Mouse (Mus musculus): ENCODE results near the gene Pdia3. TPM values are rescaled to one million over a fixed set of nuclear protein-coding genes. Genes with fewer than 3 reads are reported as not detected.
"Not testable (repeated sequence)": the region's sequence is repeated elsewhere in the genome, so short reads cannot be mapped to it uniquely, and the experiment has no call there.

Pdia3 gene
- 332 and 1,563 TPM in 2 replicates for polyA plus RNA-seq (2012; ENCODE audit: insufficient read depth, low replicate concordance)

DNA sequence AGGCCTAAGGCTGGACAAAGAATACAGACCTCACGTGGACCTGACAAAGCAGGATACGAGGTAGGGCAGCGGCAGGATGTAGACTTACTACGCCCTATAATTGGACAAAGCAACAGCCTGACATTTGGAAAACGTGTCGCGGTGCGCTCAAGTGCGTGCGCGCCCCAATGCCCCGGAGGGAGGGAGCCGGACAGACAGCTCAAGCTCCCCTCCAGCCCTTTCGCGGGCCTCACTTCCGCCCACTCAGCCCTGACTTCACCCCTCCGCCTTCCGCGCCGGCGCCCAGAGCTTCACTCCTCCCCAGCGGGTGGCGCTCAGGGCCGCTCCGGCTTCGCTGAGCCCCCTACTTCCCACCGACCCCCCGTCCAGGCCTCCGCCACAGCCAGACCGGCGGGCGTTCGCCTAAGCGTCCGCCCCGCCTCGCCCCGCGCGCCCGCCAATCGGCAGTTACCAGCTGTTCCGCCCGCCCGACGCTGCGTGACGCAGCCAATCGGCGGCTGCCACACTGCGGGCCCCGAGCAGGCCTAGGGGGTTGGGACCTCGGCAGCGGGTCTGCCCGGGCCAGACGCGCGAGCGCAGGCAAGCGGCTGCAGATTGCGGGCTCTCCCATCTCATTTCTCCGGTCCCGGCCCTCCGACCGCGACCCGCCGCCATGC, at the start of gene Pdia3, which contains the start of gene Catsper2:
Gene Pdia3 (plus strand): TSS at position 389 of the 656 bp plus-strand sequence.
Gene Catsper2 (minus strand): TSS at position 406 of the 656 bp plus-strand sequence.
- H3K4me3 ChIP-seq (replicated peaks): peak within 1 kb of the TSS; percentile 99
- TF ChIP-seq FLI1 (IDR thresholded peaks at IDR 0.05; ENCODE audit: low read length) (no peak), GATA1 (IDR thresholded peaks at IDR 0.05; ENCODE audit: borderline replicate concordance, low read length) (no peak)
- H3K36me3 ChIP-seq (replicated peaks; ENCODE audit: low read length): peaks cover 39% of the 10 kb centered on the region
- H3K27me3 ChIP-seq (replicated peaks): no peaks in the 10 kb centered on the region
- peaks cover 50% of the 10 kb centered on the region for H3K4me1 ChIP-seq
- no peaks in the 10 kb centered on the region for H3K9me3 ChIP-seq

GRCm38 (mm10) chr2:121368831-121369230, 44.7 kb upstream of the Pdia3 start:
- H3K36me3 ChIP-seq (replicated peaks; ENCODE audit: low read length): no peaks in the 10 kb centered on the region
- no peak overlapping the region for H3K4me3 ChIP-seq (replicated peaks)

GRCm38 (mm10) chr2:121370921-121371320, 42.7 kb upstream of the Pdia3 start:
- Histone ChIP-seq H3K27me3 (replicated peaks) (peaks cover 55% of the 10 kb centered on the region), H3K4me1 (peaks cover 34% of the 10 kb centered on the region), H3K36me3 (replicated peaks; ENCODE audit: low read length) (no peaks in the 10 kb centered on the region), H3K4me3 (replicated peaks) (no peak overlapping the region), H3K9me3 (peaks cover 3% of the 10 kb centered on the region; the same call in 1 of the 2 replicates)
- TF ChIP-seq GATA1 (IDR thresholded peaks at IDR 0.05; ENCODE audit: borderline replicate concordance, low read length) (no peak), FLI1 (IDR thresholded peaks at IDR 0.05; ENCODE audit: low read length) (no peak)

More at GRCm38 (mm10) chr2:121368831-121369230, 44.7 kb upstream of the Pdia3 start:
- Histone ChIP-seq H3K9me3 (peaks cover 3% of the 10 kb centered on the region; the same call in 1 of the 2 replicates), H3K27me3 (replicated peaks) (peaks cover 50% of the 10 kb centered on the region), H3K4me1 (peaks cover 40% of the 10 kb centered on the region)
- no peak for TF ChIP-seq GATA1 (IDR thresholded peaks at IDR 0.05; ENCODE audit: borderline replicate concordance, low read length)
- TF ChIP-seq FLI1 (IDR thresholded peaks at IDR 0.05; ENCODE audit: low read length): no peak

DNA sequence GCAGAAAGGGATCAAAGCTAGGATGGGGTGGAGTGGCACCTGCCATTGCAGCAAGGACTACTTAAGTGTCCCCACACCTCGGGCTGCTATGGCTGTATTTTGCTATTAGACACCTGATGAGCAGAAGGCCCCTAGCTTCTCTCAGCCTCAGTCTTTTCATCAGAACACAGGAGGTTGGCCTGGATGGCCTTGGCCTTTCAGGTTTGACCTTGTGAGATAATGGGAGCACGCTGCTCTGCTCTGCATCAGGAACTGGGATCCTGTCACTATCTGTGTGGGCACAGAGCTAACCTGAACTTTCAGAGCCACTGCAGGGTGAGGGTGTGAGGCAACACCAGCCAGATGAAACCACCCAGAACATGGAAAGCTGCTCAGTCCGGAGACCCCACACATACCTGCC, 41.3 kb upstream of the Pdia3 start:
- H3K4me1 ChIP-seq: peaks cover 34% of the 10 kb centered on the region
- TF ChIP-seq GATA1 (IDR thresholded peaks at IDR 0.05; ENCODE audit: borderline replicate concordance, low read length) (no peak), FLI1 (IDR thresholded peaks at IDR 0.05; ENCODE audit: low read length) (no peak)
- H3K36me3 ChIP-seq (replicated peaks; ENCODE audit: low read length): no peaks in the 10 kb centered on the region
- peaks cover 62% of the 10 kb centered on the region for H3K27me3 ChIP-seq (replicated peaks)
- H3K4me3 ChIP-seq (replicated peaks): peak overlapping the region; percentile 11
- H3K9me3 ChIP-seq: peaks cover 3% of the 10 kb centered on the region; the same call in 1 of the 2 replicates

DNA sequence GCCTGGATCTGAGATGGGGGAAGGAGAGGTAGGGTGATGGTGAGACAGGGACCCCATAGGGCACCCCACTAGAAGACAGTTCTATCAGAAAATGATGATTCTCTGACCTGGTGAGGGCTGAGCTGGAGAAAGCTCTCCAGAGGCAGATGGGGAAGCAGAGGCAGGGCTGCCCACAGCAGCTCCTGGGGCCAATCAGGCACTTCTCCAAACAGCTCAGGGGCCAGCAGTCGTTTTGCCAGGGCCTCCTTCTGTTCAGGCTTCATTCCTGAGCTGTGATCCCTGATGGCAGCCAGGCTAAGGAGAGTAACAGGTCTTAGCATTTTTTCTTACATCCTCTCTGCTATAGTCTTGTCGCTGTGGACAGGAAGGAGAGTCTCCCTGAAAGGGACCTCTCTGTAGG, 38.8 kb upstream of the Pdia3 start:
- TF ChIP-seq FLI1 (IDR thresholded peaks at IDR 0.05; ENCODE audit: low read length): no peak
- TF ChIP-seq GATA1 (IDR thresholded peaks at IDR 0.05; ENCODE audit: borderline replicate concordance, low read length): no peak
- H3K36me3 ChIP-seq (replicated peaks; ENCODE audit: low read length): no peaks in the 10 kb centered on the region

GRCm38 (mm10) chr2:121386961-121387575, 26.5 kb upstream of the Pdia3 start, which contains the start of gene Strc:
Gene Strc, minus strand, starts transcription at chr2:121387168.
- peaks cover 14% of the 10 kb centered on the region for H3K27me3 ChIP-seq (replicated peaks)
- H3K4me1 ChIP-seq; H3K4me3 ChIP-seq (replicated peaks); H3K36me3 ChIP-seq (replicated peaks; ENCODE audit: low read length); H3K9me3 ChIP-seq: not testable (repeated sequence)

More for the DNA sequence above, 38.8 kb upstream of the Pdia3 start:
- Histone ChIP-seq H3K4me3 (replicated peaks) (no peak overlapping the region), H3K4me1 (peaks cover 19% of the 10 kb centered on the region), H3K27me3 (replicated peaks) (peaks cover 74% of the 10 kb centered on the region), H3K9me3 (no peaks in the 10 kb centered on the region)

DNA sequence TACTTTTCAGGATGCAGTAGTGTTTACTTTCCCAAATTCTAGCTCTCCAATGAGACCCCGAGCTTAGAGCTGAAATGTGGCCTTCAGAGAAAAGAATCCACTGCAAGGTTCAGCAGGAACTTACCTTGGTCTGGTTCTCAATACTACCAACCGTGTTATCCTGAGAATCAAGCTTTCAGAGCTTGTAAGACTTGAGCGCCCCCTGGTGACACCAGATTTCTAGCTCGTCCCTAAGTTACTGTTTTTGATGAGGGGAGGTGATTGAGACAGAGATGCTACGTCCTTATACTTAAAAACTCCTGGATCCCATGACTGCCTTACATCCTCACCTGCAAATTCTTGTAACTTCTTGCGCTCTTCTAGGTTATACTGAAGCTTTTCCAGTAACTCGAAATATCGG, 17.0 kb upstream of the Pdia3 start:
- H3K27me3 ChIP-seq (replicated peaks): no peaks in the 10 kb centered on the region
- no peaks in the 10 kb centered on the region for H3K9me3 ChIP-seq
- no peak overlapping the region for H3K4me3 ChIP-seq (replicated peaks)
- TF ChIP-seq FLI1 (IDR thresholded peaks at IDR 0.05; ENCODE audit: low read length): no peak
- TF ChIP-seq GATA1 (IDR thresholded peaks at IDR 0.05; ENCODE audit: borderline replicate concordance, low read length): no peak
- no peaks in the 10 kb centered on the region for H3K36me3 ChIP-seq (replicated peaks; ENCODE audit: low read length)
- peaks cover 7% of the 10 kb centered on the region; the same call in 1 of the 2 replicates for H3K4me1 ChIP-seq

DNA sequence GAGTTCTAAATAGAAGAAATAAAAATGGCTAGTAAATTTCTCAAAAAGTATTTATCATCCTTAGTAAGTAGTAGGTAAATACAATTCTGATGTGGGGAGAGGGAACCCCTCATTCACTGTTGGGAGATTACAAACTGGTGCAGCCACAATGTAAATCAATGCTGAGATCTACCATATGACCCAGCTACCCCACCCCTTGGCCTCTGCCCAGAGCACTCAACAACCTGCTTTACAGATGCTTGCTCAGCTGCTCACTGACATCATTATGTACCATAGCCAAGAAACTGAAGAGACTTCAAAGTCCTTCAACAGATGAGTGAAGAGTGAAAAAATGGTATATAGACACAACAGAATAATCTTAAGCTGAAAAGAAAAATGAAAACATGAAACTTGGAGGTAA, 10.3 kb upstream of the Pdia3 start:
- Histone ChIP-seq H3K9me3 (no peaks in the 10 kb centered on the region), H3K36me3 (replicated peaks; ENCODE audit: low read length) (no peaks in the 10 kb centered on the region), H3K4me1 (peaks cover 3% of the 10 kb centered on the region; the same call in 1 of the 2 replicates), H3K27me3 (replicated peaks) (no peaks in the 10 kb centered on the region), H3K4me3 (replicated peaks) (no peak overlapping the region)
- TF ChIP-seq FLI1 (IDR thresholded peaks at IDR 0.05; ENCODE audit: low read length) (no peak), GATA1 (IDR thresholded peaks at IDR 0.05; ENCODE audit: borderline replicate concordance, low read length) (no peak)

GRCm38 (mm10) chr2:121408160-121408559, 5.4 kb upstream of the Pdia3 start:
- Histone ChIP-seq H3K36me3 (replicated peaks; ENCODE audit: low read length) (peaks cover 11% of the 10 kb centered on the region), H3K4me1 (peaks cover 16% of the 10 kb centered on the region; the same call in 1 of the 2 replicates), H3K27me3 (replicated peaks) (no peaks in the 10 kb centered on the region), H3K4me3 (replicated peaks) (no peak overlapping the region), H3K9me3 (no peaks in the 10 kb centered on the region)
- TF ChIP-seq GATA1 (IDR thresholded peaks at IDR 0.05; ENCODE audit: borderline replicate concordance, low read length): no peak

DNA sequence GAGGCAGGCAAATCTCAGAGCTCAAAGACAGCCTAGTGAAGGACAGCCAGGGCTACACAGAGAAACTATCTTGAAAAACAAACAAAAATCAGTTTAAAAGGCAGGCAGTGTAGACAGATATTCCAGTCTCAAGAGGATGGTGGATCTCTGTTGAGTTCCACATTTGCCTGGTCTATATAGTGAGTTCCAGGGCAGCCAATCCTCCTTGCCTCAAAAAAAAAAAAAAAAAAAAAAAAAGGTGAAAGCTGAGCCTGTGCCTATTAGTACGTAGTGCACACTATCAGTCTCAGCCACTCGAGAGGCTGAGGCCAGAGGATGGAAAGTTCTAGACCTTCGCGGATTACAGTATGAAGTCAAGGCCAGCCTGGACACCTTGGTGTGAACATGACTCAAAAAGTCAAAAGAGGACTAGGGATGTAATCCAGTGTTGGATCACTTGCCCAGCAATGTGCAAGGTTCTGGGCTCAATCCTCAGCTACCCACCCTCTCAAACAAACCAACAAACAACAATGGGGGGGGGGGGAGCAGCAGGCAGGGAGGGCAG, 660 bp upstream of the Pdia3 start:
- peaks cover 33% of the 10 kb centered on the region for H3K36me3 ChIP-seq (replicated peaks; ENCODE audit: low read length)
- H3K9me3 ChIP-seq: no peaks in the 10 kb centered on the region
- no peaks in the 10 kb centered on the region for H3K27me3 ChIP-seq (replicated peaks)
- peaks cover 44% of the 10 kb centered on the region for H3K4me1 ChIP-seq
- TF ChIP-seq GATA1 (IDR thresholded peaks at IDR 0.05; ENCODE audit: borderline replicate concordance, low read length) (no peak), FLI1 (IDR thresholded peaks at IDR 0.05; ENCODE audit: low read length) (no peak)
- H3K4me3 ChIP-seq (replicated peaks): peak overlapping the region; percentile 99
